Mouse (Mus musculus): ENCODE measurements around the gene Egfl7. TPM values are rescaled to one million over a fixed set of nuclear protein-coding genes. Genes with fewer than 3 reads are reported as not detected.

Egfl7 gene
- total RNA-seq (2015; ENCODE audit: low replicate concordance), result 7.5 TPM in 1 of 2 replicates, not detected in the other
- 4.9 and 8.2 TPM in 2 replicates for total RNA-seq (2017; ENCODE audit: low replicate concordance)

DNA sequence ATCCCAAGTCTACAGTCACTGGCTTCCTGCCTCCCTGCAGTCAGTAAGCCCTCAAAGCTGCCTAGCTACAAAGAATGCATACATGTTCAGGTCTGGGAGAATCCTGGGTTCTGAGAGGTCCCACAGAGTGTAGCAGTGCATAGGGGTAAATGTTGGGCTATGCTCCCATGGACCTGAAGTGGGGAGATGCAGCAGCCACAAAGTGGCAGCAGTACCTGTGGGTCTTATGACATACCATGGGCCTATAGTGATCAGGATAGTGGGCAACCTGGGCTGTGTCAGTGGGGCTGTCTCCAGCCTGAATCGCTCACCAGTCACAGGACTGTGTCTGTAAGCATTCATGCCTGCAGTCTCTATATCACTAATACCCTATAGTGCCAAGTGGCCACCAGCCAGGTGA lies at the start of gene Egfl7:
Gene Egfl7 (plus strand): TSS at position 301 of the 400 bp plus-strand sequence.
- no peak for ATAC-seq (replicated peaks; ENCODE audit: low FRiP score, poor library complexity, severe bottlenecking)

DNA sequence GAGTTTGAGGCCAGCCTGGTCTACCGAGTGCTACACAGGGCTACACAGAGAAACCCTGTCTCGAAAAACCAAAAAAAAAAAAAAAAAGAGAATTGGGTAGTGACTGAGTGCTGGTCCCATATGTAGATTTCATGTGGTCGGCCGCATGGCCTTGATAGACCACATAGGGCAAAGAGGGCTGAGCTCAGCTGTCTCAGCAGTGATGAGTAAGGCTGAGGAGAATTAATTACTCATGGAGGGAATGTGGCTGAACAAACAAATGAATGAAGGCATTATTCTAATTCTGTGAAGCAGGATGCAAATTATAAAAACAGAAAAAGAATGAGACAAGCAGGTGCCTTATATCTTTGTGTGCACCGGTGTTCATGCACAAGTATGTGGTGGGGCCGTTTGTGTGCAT lies 48.0 kb upstream of the Egfl7 start:
- ATAC-seq (replicated peaks; ENCODE audit: low FRiP score, poor library complexity, severe bottlenecking), result no peak

DNA sequence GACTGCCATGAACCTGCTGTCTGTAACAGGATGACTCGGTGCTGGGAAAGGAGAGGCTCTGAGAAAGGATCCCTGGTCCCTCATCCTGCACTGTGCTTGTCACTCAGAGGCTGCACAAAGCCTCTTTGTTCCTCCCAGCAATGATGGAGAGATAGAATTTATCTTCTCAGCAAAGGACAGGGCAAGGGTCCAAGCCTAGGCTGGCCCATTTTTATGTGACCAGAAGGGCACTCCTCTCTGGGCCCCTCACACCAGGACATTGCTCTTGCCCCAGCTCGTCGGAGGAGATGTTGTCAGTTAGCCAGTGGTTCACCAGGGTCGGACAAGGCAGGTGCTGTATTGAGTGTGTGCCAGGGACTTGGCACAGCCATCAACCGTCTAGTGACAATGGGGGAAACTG lies 46.6 kb upstream of the Egfl7 start:
- no peak for ATAC-seq (replicated peaks; ENCODE audit: low FRiP score, poor library complexity, severe bottlenecking)

DNA sequence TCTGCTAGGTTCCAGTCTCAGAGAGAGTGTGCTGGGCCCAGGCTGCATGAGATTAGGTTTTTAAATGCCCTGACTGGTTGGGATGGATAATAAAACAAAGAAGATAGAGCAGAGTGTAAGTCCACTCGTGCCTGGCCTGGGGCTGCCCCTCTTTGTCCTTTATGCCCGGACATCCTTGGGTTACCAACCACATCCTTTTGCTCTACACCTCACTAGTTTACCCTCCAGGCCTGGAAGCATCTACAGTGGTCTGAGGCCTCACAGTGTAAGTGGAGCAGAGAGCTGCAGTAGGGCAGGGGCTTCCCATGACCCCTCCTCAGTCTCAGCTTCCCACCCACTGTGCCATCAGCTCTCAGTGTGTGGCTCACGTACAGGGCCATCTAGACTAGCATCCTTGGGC lies 45.7 kb upstream of the Egfl7 start:
- no peak for ATAC-seq (replicated peaks; ENCODE audit: low FRiP score, poor library complexity, severe bottlenecking)

- ATAC-seq (replicated peaks; ENCODE audit: low FRiP score, poor library complexity, severe bottlenecking), result no peak
Observed at GRCm38 (mm10) chr2:26534616-26535015, 45.2 kb upstream of the Egfl7 start.

DNA sequence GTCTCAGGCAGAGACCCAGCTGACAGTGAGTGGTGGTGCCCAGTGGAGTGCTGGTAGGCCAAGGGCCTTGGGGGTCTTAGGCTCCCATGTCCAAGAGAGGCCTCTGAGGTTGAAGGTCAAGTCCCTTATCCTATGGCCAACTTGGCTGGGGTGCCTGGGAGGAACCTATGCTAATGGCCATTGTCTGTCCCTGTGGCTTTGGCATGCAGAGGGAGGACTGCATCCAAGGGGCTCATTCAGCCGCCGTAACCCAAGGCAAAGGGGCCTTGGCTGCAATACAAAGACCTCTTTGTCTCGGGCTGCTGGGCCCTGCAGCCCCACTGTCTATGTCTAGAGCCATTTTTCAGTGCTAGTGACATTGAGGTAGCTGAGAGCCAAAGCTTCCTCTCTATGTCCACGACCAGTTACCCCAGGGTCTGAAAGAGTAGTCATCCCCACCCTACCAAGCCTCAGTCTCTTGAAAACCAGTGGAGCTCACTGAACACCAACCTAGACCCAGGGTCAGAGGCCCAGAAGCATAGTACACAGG lies 44.2 kb upstream of the Egfl7 start:
- ATAC-seq (replicated peaks; ENCODE audit: low FRiP score, poor library complexity, severe bottlenecking), result no peak

DNA sequence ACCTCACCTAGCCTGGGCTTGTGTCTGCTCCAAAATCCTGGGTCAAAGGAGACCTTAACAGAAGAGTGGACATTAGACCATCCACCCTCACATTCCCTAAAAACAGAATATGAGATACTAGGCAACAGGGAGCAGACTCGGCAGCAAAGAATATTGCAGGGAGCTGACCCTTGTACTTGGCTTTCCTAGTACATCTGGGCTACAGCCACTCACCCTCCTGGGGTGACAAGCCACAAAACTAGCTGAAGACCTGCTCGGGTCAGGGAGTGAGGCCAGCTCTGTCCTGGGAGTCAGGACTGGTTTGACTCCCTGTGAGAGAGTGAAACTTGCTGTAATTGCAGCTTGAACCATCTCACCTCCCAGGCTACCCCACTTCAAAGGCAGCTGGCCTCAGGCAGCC lies 40.3 kb upstream of the Egfl7 start:
- ATAC-seq (replicated peaks; ENCODE audit: low FRiP score, poor library complexity, severe bottlenecking), result no peak

DNA sequence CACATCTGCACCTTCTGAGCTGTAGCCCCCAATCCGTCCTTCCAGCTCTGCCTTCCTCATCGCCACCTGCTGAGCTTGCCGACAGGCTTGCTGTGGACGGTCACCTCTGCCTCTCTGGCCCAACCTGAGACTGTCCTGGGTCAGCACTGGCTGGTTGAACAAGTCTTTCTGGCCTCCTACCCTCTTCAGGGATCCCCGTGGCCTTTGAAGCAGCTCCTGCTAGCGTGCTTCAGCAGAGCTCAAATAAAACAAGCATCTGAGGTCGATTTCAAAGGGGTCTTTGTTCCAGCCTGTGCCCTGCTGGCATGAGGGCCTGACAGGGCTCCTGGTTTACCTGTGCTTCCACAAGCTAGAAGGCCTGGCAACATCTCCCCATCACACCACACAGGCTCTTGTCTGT lies 39.1 kb upstream of the Egfl7 start:
- ATAC-seq (replicated peaks; ENCODE audit: low FRiP score, poor library complexity, severe bottlenecking), result no peak

GRCm38 (mm10) chr2:26541258-26541910 lies 38.4 kb upstream of the Egfl7 start:
- no peak for ATAC-seq (replicated peaks; ENCODE audit: low FRiP score, poor library complexity, severe bottlenecking)

DNA sequence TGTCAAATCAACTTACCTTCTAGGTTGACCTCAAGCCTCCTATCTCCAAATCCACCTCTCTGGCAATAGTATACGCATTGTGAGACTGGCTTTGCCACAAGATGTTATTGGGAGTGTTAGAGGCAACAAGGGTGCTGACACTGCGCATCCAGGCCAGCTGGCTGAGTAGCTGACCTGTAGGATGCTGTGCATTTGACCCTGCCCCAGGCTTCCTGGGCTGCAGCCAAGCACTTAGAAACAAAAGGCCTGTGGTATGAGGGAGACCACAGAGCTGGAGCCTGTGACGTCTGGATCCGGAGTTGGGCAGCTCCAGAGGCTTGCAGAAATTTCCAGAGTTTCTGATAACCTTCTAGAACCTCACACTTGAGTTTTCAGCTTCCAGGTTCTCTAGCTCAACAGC lies 36.7 kb upstream of the Egfl7 start:
- no peak for ATAC-seq (replicated peaks; ENCODE audit: low FRiP score, poor library complexity, severe bottlenecking)

- ATAC-seq (replicated peaks; ENCODE audit: low FRiP score, poor library complexity, severe bottlenecking), result no peak
Observed at GRCm38 (mm10) chr2:26543768-26544167, 36.0 kb upstream of the Egfl7 start.

DNA sequence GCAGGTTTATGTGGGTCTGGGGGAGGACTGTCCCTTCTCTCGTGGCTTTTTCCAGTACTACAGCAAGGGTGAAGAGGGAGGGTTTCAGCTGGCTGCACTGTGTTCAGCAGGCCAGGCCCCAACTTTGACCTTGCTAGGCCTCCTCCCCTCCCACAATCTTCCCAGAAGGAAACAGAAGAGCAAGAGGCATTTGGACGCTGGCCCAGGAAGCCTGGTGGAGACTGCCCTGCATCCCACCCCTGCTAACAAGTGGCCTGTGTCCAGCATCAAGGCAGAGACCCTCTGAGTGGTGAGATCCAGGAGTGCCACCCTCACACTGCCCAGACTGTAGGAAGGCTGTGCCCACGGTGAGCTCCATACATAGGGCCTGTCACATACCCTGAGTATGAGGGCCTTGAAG lies 35.5 kb upstream of the Egfl7 start:
- ATAC-seq (replicated peaks; ENCODE audit: low FRiP score, poor library complexity, severe bottlenecking), result no peak

DNA sequence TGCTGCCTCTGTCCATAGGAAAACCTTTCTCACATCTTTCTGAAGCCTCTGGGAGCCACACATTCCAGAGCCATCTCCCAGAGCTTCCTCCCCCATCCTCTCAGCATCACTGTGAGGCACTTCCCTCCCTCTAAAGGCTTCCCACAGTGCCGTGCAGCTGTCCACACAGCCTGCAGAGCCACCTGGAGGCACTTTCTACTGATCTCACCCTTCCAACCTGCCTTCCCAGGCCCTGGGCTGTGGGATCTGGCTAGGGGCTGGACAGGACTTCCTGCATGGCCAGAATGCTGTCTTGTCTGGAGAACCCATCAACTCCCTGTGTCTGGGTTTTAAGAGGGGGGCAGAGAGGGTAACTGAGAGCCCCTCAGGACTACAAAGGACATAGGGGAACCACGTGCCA lies 32.3 kb upstream of the Egfl7 start:
- ATAC-seq (replicated peaks; ENCODE audit: low FRiP score, poor library complexity, severe bottlenecking), result no peak

GRCm38 (mm10) chr2:26549801-26550200 lies 30.0 kb upstream of the Egfl7 start:
- ATAC-seq (replicated peaks; ENCODE audit: low FRiP score, poor library complexity, severe bottlenecking), result no peak

GRCm38 (mm10) chr2:26550205-26550604 lies 29.6 kb upstream of the Egfl7 start:
- no peak for ATAC-seq (replicated peaks; ENCODE audit: low FRiP score, poor library complexity, severe bottlenecking)

- ATAC-seq (replicated peaks; ENCODE audit: low FRiP score, poor library complexity, severe bottlenecking), result no peak
Observed at GRCm38 (mm10) chr2:26550777-26551176, 29.0 kb upstream of the Egfl7 start.

DNA sequence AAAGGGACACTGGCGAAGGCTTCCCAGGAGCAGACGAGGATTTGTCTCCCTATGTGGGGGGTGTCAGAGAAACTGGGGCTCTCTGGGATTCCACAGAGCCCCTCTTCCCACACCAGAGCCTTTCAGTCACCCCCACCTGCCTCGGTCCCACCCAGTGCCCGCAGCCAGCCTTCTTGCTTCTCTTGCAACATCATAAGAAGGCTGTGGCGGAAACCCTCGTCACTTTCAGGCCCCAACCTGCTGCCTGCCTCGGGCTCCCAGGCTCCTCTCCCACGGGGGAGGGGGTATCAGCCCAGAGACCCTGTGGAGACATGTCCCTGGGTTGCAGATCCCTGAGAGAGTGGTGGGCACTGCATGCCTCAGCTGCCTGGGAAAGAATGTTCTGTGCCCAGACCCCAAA lies 28.4 kb upstream of the Egfl7 start:
- no peak for ATAC-seq (replicated peaks; ENCODE audit: low FRiP score, poor library complexity, severe bottlenecking)

GRCm38 (mm10) chr2:26552066-26552465 lies 27.7 kb upstream of the Egfl7 start:
- ATAC-seq (replicated peaks; ENCODE audit: low FRiP score, poor library complexity, severe bottlenecking), result no peak

GRCm38 (mm10) chr2:26553904-26554303 lies 25.9 kb upstream of the Egfl7 start:
- no peak for ATAC-seq (replicated peaks; ENCODE audit: low FRiP score, poor library complexity, severe bottlenecking)

- no peak for ATAC-seq (replicated peaks; ENCODE audit: low FRiP score, poor library complexity, severe bottlenecking)
Observed at GRCm38 (mm10) chr2:26555076-26555475, 24.7 kb upstream of the Egfl7 start.

DNA sequence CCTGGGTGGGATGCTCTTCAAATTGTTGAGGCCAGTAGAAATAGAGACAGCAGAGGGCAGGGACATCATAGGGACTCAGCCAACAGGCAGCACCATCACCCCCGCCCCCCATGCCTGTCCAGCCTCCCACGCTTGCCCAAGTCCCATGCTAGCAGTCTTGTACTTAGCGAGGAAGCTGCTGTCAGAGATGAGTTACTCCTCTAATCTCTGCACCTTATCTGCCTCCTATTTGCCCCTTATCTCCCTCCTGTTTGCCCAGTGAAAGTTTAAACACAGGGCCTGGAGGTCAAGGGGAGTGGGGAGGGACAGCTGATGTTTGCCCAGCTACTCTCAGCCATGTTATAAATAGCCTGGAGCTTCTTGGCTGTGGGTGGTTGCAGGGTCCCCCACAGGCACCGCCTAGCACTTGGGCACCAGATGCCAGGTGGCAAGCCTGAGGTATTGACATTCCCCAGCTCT lies 23.2 kb upstream of the Egfl7 start:
- ATAC-seq (replicated peaks; ENCODE audit: low FRiP score, poor library complexity, severe bottlenecking), result no peak

DNA sequence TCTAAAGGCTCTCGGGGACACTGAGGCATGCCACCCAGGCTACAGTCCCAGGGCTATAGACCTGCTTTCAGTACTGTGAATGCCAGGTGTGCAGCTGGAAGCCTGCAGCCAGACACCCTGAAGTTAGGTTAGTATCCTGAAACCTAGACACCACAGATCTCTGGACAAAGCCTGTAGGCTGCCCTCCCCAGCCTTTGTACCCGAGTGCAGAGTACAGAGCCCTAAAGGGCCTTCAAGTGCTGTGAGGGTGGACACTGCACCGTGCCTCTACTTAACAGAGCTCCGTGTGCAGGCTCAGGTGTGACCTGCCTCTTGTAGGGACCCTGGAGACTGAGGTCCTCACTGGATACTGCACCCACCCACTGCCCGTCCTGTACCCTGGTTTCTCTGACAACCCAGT lies 19.3 kb upstream of the Egfl7 start:
- no peak for ATAC-seq (replicated peaks; ENCODE audit: low FRiP score, poor library complexity, severe bottlenecking)

Data from erythroblast, adult 5-6 weeks (primary cell).